Mouse (Mus musculus): Measurements from ENCODE around the gene Purb.

Purb gene

GRCm38 (mm10) chr11:6475867-6476484, at the start of gene Purb:
Gene Purb, minus strand, starts transcription at chr11:6475917.
- DNase-seq (ENCODE audit: low read depth, low spot score): peak; percentile 89

GRCm38 (mm10) chr11:6525241-6525640, 49.5 kb upstream of the Purb start:
- peak; percentile 77 for DNase-seq (ENCODE audit: low read depth, low spot score)

GRCm38 (mm10) chr11:6524880-6525238, 49.1 kb upstream of the Purb start:
- peak; percentile 43 for DNase-seq (ENCODE audit: low read depth, low spot score)

GRCm38 (mm10) chr11:6524165-6524879, 48.6 kb upstream of the Purb start:
- DNase-seq (ENCODE audit: low read depth, low spot score): peak; percentile 47

- DNase-seq (ENCODE audit: low read depth, low spot score): peak; percentile 83
These were observed 48.0 kb upstream of the Purb start for GRCm38 (mm10) chr11:6523662-6524088.

- no peak for DNase-seq (ENCODE audit: low read depth, low spot score)
These were observed 47.2 kb upstream of the Purb start for GRCm38 (mm10) chr11:6522782-6523525.

- DNase-seq (ENCODE audit: low read depth, low spot score): no peak
These were observed 44.9 kb upstream of the Purb start, which contains the start of gene Myo1g for GRCm38 (mm10) chr11:6520507-6521173. Gene Myo1g, minus strand, starts transcription at chr11:6520965.

- peak; percentile 66 for DNase-seq (ENCODE audit: low read depth, low spot score)
These were observed 43.8 kb upstream of the Purb start for GRCm38 (mm10) chr11:6519491-6520033.

GRCm38 (mm10) chr11:6514837-6515236, 39.1 kb upstream of the Purb start:
- no peak for DNase-seq (ENCODE audit: low read depth, low spot score)

- no peak for DNase-seq (ENCODE audit: low read depth, low spot score)
These were observed 32.7 kb upstream of the Purb start for GRCm38 (mm10) chr11:6508269-6508876.

- DNase-seq (ENCODE audit: low read depth, low spot score): no peak
These were observed 30.8 kb upstream of the Purb start for GRCm38 (mm10) chr11:6506516-6506915.

- DNase-seq (ENCODE audit: low read depth, low spot score): no peak
These were observed 29.0 kb upstream of the Purb start for GRCm38 (mm10) chr11:6504689-6505088.

- DNase-seq (ENCODE audit: low read depth, low spot score): no peak
These were observed 28.5 kb upstream of the Purb start for GRCm38 (mm10) chr11:6504226-6504625.

GRCm38 (mm10) chr11:6502506-6502905, 26.8 kb upstream of the Purb start:
- no peak for DNase-seq (ENCODE audit: low read depth, low spot score)

- DNase-seq (ENCODE audit: low read depth, low spot score): no peak
These were observed 21.7 kb upstream of the Purb start for GRCm38 (mm10) chr11:6497311-6497948.

GRCm38 (mm10) chr11:6489691-6490503, 14.2 kb upstream of the Purb start:
- peak; percentile 39 for DNase-seq (ENCODE audit: low read depth, low spot score)

- peak; percentile 74 for DNase-seq (ENCODE audit: low read depth, low spot score)
These were observed 13.5 kb upstream of the Purb start for GRCm38 (mm10) chr11:6489257-6489656.

- peak; percentile 53 for DNase-seq (ENCODE audit: low read depth, low spot score)
These were observed 12.4 kb upstream of the Purb start for GRCm38 (mm10) chr11:6488041-6488684.

- peak; percentile 84 for DNase-seq (ENCODE audit: low read depth, low spot score)
These were observed 11.8 kb upstream of the Purb start for GRCm38 (mm10) chr11:6487496-6487895.
